Mouse (Mus musculus): ENCODE results near the gene Fgf7. TPM values are rescaled to one million over a fixed set of nuclear protein-coding genes. Genes with fewer than 3 reads are reported as not detected.

Fgf7 gene
- polyA plus RNA-seq, 1 experiment = 12.3 TPM

- no peak for DNase-seq
- no peak overlapping the region for H3K4me3 ChIP-seq (replicated peaks; ENCODE audit: insufficient read depth, low read depth, low read length)
- TF ChIP-seq POLR2A (IDR thresholded peaks at IDR 0.05; ENCODE audit: borderline replicate concordance, insufficient read depth, low read length) (no peak), CTCF (IDR thresholded peaks at IDR 0.05; ENCODE audit: borderline replicate concordance, insufficient read depth, low read depth, low read length) (no peak)
- H3K27me3 ChIP-seq (ENCODE audit: control insufficient read depth, insufficient read depth, low read length) = no peaks in the 10 kb centered on the region
- WGBS = 10% methylated on average over 5 of the region's 5 CpGs
- H3K4me1 ChIP-seq (ENCODE audit: control insufficient read depth, insufficient read depth, low read length) = no peaks in the 10 kb centered on the region
- H3K27ac ChIP-seq (ENCODE audit: insufficient read depth, low read length) = no peak overlapping the region
Measured at GRCm38 (mm10) chr2:126090432-126090831, 56.0 kb downstream of the Fgf7 start.

GRCm38 (mm10) chr2:126094616-126095015 lies 60.2 kb downstream of the Fgf7 start:
- 86% methylated on average over 4 of the region's 4 CpGs for WGBS
- no peak for TF ChIP-seq CTCF (IDR thresholded peaks at IDR 0.05; ENCODE audit: borderline replicate concordance, insufficient read depth, low read depth, low read length)
- no peak for TF ChIP-seq POLR2A (IDR thresholded peaks at IDR 0.05; ENCODE audit: borderline replicate concordance, insufficient read depth, low read length)
- H3K27ac ChIP-seq (ENCODE audit: insufficient read depth, low read length) = no peak overlapping the region
- no peaks in the 10 kb centered on the region for H3K27me3 ChIP-seq (ENCODE audit: control insufficient read depth, insufficient read depth, low read length)
- no peak overlapping the region for H3K4me3 ChIP-seq (replicated peaks; ENCODE audit: insufficient read depth, low read depth, low read length)
- H3K4me1 ChIP-seq (ENCODE audit: control insufficient read depth, insufficient read depth, low read length) = no peaks in the 10 kb centered on the region
- DNase-seq = no peak

Other genes starting within 250 kb of the Fgf7 start
- 19.2 and 19.7 TPM in 2 replicates for gene Galk2, start 175.5 kb upstream of the Fgf7 start, polyA plus RNA-seq (2012; rRNA removed)
- 67.0 and 76.3 TPM in 2 replicates for gene Cops2, start 175.5 kb upstream of the Fgf7 start, polyA plus RNA-seq (2012; rRNA removed)
- 0.55 and 0.80 TPM in 2 replicates for gene Fam227b, start 117.3 kb downstream of the Fgf7 start, polyA plus RNA-seq (2012; rRNA removed)
- 10.5 and 11.3 TPM in 2 replicates for gene Dtwd1, start 117.5 kb downstream of the Fgf7 start, polyA plus RNA-seq (2012; rRNA removed)
- gene Gm17555, start 180.4 kb downstream of the Fgf7 start, polyA plus RNA-seq (2012; rRNA removed) = not detected in 2 replicates